Mouse (Mus musculus) left cerebral cortex, adult 9 months (tissue): Measurements from ENCODE around the gene Hmbs.

Experiments
- DNase-seq, 2 experiments: peaks; one replicate each; pipeline ENCODE4 v3.0.0; 2022; ENCODE audit warnings: low spot score in 2 of 2

Hmbs gene

DNA sequence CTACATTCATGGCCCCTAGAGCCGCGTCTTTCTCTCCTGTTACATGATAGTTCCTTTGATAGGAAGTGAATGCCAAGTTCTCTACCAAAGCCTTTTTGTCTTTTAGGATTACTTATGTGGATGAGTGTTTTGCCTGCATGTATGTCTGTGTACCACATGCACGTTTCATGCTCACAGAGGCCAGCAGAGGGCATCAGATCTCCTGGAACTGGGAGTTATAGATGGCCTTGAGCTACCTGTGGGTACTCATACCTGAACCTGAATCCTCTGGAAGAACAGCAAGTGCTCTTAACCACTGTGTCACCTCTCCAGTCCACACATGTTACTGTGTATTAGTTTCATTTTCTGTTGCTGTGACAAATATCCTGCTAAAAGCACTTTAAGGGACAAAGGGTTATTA lies 51.5 kb downstream of the Hmbs start:
- DNase-seq: no peak

DNA sequence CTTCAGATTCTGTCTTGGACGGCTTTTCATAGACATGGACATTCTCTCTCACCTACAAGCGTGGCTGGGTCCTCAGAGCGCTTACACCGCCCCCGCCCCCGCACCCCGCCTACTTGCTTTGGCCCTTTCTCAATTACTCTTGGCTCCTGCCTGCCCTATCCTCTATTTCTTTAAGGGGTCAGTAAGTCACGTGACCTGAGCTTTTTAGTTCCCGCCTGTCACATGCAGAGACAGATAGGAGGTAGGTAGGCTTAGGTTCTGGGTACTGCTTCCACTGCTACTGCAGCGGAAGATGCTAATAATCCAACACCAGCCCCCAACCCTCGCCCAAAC lies 55.1 kb downstream of the Hmbs start:
- DNase-seq: no peak

DNA sequence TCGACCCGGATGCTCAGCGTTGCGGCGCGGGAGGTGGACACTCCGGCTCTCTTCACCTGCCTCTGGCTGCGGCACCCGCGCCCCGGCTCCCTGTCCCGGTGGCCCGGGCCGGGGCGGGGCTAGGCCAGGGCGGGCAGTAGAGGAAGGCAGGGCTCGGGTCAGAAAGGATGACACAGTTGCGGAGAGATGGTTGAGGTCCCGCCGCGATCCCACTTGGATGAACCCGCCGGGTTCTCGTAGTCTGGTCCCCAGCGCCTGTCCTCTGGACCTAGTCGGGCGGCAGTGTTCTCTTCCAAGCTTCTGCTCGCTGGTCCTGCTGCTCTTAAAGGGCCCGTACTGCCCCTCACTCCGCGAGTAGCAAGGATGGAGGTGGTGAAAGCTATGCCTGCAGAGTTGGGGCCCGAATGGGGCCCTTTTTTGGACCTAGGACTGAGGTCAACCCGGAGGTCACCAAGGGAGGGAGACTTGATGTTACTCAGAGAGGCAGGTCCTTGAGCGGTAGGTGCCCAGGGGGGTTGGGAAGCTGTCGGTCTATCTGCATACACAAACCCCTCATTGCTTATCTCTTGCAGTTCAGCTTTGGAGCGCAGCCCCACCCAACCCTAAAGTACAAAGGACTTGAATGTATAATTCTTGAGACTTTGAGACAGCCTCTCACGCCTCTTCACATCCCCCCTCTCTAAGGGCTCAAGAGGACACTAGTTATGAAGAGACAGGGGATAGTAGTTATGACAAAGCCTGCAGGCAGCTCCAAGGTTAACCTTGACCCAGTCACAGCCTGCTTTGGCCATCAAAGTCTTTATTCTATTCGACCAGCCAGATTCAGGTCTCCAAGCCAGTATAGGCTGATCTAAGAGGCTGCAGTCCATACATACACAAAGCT lies 55.7 kb downstream of the Hmbs start, which contains the start of gene Abcg4:
TSS of gene Abcg4 (minus strand) at position 540 of the 883 bp plus-strand sequence.
- DNase-seq: peak in 1 of 2 experiments; percentile 50

DNA sequence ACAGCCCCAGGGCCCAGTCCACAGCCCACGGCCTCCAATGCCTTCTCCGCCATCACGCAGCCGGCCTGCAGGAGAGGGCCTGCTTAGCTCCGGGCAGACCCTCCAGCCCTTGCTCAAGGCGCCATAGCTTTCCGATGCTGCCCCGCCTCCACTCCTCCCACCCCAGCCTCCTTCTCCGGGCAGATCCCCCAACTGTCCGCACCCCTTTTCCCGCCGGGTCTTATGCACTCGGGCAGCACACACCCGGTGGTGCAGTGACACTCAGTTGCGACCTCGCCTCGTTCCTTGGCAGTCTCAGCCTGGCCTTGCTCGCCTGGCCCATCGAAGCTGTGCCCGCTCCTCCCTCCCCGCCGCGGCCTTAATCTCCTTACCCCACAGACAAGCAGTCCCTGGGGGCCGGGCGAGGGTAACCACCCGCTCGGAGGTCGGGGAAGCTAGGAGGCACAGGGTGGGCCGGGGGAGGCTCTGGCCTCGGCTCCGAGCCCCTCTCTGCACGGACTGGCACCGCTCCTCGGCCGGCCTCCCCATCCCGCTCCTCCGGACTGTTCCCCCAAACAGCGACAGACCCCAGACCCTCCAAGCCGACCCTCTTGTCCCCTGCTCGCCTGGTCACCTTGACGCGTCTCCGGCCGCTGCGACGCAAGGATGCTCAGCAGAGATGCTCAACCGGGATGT lies 56.5 kb downstream of the Hmbs start:
- DNase-seq: no peak

DNA sequence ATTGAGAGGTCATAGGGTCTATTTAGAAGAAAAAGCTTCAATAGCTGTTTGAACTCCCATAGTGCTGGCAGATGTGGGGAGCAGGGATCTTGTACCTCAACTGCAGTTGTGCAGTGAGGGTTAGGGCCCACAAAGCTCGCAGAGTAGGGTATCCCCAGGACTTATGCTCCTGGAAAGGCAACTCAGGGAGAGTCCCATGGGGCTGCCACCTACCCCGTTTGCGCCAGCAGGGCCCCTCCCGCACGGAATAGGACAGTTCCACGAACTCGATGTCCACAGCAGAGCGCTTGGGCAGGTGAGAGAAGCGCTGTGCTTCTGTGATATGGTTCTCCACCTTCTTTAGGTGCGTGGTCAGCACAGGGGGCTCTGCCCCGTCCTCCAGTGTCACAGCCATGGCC lies 57.0 kb downstream of the Hmbs start:
- DNase-seq: no peak
